Mouse (Mus musculus): ENCODE results near the gene Camk2g.

DNA sequence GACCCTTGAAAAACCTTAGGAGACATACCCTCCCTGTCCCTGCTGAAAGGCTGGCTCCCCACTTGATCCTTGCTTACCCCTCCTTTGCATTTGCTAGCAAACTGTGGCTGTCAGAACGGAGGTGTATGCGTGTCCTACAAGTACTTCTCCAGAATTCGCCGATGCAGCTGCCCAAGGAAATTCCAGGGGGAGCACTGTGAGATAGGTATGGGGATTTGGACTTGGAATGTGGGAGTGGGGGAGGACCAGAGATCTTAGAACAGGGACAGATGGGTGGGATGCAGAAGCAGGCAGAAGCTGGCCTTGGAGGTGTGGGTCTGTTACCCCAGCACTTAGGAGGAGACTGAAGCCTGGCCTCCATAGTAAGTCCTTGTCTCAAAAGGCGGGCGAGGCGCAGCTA, 43.8 kb upstream of the Camk2g start:
- TF ChIP-seq CTCF (IDR thresholded peaks at IDR 0.05; ENCODE audit: control insufficient read depth, insufficient read depth, insufficient read length) = no peak
- no peak for TF ChIP-seq MAX (IDR thresholded peaks at IDR 0.05)
- no peak for TF ChIP-seq MYOG (IDR thresholded peaks at IDR 0.05; ENCODE audit: control insufficient read depth, extremely low read depth, insufficient read length)
- no peak for TF ChIP-seq USF1 (IDR thresholded peaks at IDR 0.05; ENCODE audit: low read depth)
